8 mouse cellular contexts compared by ENCODE assay signal in the genomic region with DNA sequence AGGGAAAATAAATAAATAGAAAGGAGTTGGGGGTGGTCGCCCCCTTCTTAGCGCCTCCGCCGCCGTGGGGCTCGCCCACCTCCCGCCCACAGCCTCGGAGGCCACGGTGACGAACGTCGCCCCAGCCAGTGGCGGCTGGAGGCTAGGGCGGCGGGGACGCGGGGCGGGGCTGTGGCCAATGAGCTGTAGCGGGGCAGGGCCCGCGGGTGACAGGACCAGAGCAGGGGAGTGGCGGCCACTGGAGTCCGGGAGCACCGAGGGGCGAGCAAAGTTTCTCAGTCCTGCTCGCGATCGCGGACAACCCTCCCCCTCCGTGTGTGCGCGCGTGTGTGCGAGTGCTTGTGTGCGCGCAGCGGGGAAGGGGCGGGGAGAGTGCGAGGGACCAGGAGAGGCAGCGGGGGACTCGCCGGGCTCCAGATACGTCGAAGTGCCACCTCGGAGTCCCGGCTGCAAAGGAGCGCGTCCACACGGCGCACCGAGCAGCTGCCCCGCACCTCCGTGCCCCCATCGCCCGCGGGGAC. TPM values are rescaled to one million over a fixed set of nuclear protein-coding genes. Genes with fewer than 3 reads are reported as not detected.
DNase-seq lines count a peak whose midpoint lies in the region; ATAC-seq and TF ChIP-seq lines count a peak whose summit lies in the region.

No protein-coding gene starts in this region.

- H3K4me3 ChIP-seq in intestine, embryonic 15.5 days (replicated peaks), result peak overlapping the region; percentile 76
- H3K4me3 ChIP-seq in limb, embryonic 11.5 days (ENCODE audit: low read depth, low read length), result peak overlapping the region; percentile 86
- peak overlapping the region; percentile 82 for H3K4me3 ChIP-seq in midbrain, embryonic 11.5 days (ENCODE audit: low read depth, low read length)
- peak overlapping the region; percentile 63 for H3K4me3 ChIP-seq in spleen, adult 2 months (ENCODE audit: extremely low read depth, insufficient read depth, insufficient read length)

- no peak for TF ChIP-seq CTCF in spleen, adult 2 months (IDR thresholded peaks at IDR 0.05; ENCODE audit: extremely low read depth, insufficient read depth, insufficient read length, insufficient replicate concordance)

- peak; percentile 89 for ATAC-seq in intestine, embryonic 15.5 days
- ATAC-seq in limb, embryonic 11.5 days (ENCODE audit: insufficient number of reproducible peaks, low FRiP score, low TSS enrichment, low read depth), result peak; percentile 90
- peak; percentile 94 for ATAC-seq in midbrain, embryonic 11.5 days (ENCODE audit: low FRiP score)
- ATAC-seq in monocyte, adult 5-6 weeks (replicated peaks; ENCODE audit: insufficient number of reproducible peaks, low FRiP score, low TSS enrichment, poor library complexity, severe bottlenecking), result no peak

- H3K4me1 ChIP-seq in intestine, embryonic 15.5 days (replicated peaks), result peaks cover 13% of the 10 kb centered on the region; the same call in 1 of the 2 replicates
- H3K4me1 ChIP-seq in limb, embryonic 11.5 days (ENCODE audit: control insufficient read depth, insufficient read depth, low read length), result peaks cover 9% of the 10 kb centered on the region; the same call in 1 of the 2 replicates
- H3K4me1 ChIP-seq in midbrain, embryonic 11.5 days (ENCODE audit: control insufficient read depth, insufficient read depth, low read length), result peaks cover 23% of the 10 kb centered on the region
- H3K4me1 ChIP-seq in spleen, adult 2 months (ENCODE audit: control insufficient read depth, insufficient read depth, insufficient read length), result peaks cover 15% of the 10 kb centered on the region

- H3K4me2 ChIP-seq in intestine, embryonic 15.5 days (replicated peaks), result peak overlapping the region; percentile 92
- peak overlapping the region; percentile 95 for H3K4me2 ChIP-seq in limb, embryonic 11.5 days (ENCODE audit: low read depth, severe bottlenecking)
- H3K4me2 ChIP-seq in midbrain, embryonic 11.5 days, result peak overlapping the region; percentile 69

- WGBS in intestine, embryonic 15.5 days, result under 1% methylated on average over 55 of the region's 56 CpGs
- WGBS in limb, embryonic 11.5 days, result 0% methylated on average over 52 of the region's 56 CpGs
- WGBS in midbrain, embryonic 11.5 days, result 1% methylated on average over 48 of the region's 56 CpGs
- WGBS in spleen, adult 2 months, result under 1% methylated on average over 53 of the region's 56 CpGs

- H3K27ac ChIP-seq in intestine, embryonic 15.5 days, result peak overlapping the region; percentile 89
- peak overlapping the region; percentile 94 for H3K27ac ChIP-seq in limb, embryonic 11.5 days (replicated peaks; ENCODE audit: low read depth, low read length)
- H3K27ac ChIP-seq in midbrain, embryonic 11.5 days (ENCODE audit: low read depth, low read length), result peak overlapping the region; percentile 73
- peak overlapping the region; percentile 32; the same call in 1 of the 2 replicates for H3K27ac ChIP-seq in spleen, adult 2 months (ENCODE audit: insufficient read depth, low read length)

- peak overlapping the region; percentile 78 for H3K9ac ChIP-seq in intestine, embryonic 15.5 days
- peak overlapping the region; percentile 90 for H3K9ac ChIP-seq in limb, embryonic 11.5 days (ENCODE audit: low read length)
- H3K9ac ChIP-seq in midbrain, embryonic 11.5 days (ENCODE audit: low read length), result peak overlapping the region; percentile 88

- no peaks in the 10 kb centered on the region for H3K9me3 ChIP-seq in intestine, embryonic 15.5 days
- H3K9me3 ChIP-seq in limb, embryonic 11.5 days (ENCODE audit: control insufficient read depth, low read length), result no peaks in the 10 kb centered on the region
- H3K9me3 ChIP-seq in midbrain, embryonic 11.5 days (ENCODE audit: control insufficient read depth, low read length), result no peaks in the 10 kb centered on the region; the same call in 1 of the 2 replicates

- DNase-seq in adrenal gland, adult (ENCODE audit: inconsistent age in 2 of 2, low spot score in 1 of 2), result peak; percentile 91 to 97
- peak; percentile 89 for DNase-seq in embryo, embryonic 10.5 days (ENCODE audit: low spot score)
- peak; percentile 81 to 85 for DNase-seq in gastrocnemius, postnatal 36 days
- peak; percentile 91 for DNase-seq in limb, embryonic 11.5 days (ENCODE audit: low spot score)
- no peak for DNase-seq in midbrain, embryonic 11.5 days (ENCODE audit: low spot score, missing footprints)
- no peak for DNase-seq in spleen, adult 2 months (ENCODE audit: low read depth in 1 of 2, low spot score in 2 of 2)

- peaks cover 15% of the 10 kb centered on the region for H3K27me3 ChIP-seq in intestine, embryonic 15.5 days (replicated peaks)
- H3K27me3 ChIP-seq in limb, embryonic 11.5 days (ENCODE audit: control insufficient read depth, insufficient read depth, low read length), result no peaks in the 10 kb centered on the region
- no peaks in the 10 kb centered on the region; the same call in 1 of the 2 replicates for H3K27me3 ChIP-seq in midbrain, embryonic 11.5 days (ENCODE audit: control insufficient read depth, insufficient read depth, low read length)
- peaks cover 17% of the 10 kb centered on the region for H3K27me3 ChIP-seq in spleen, adult 2 months (ENCODE audit: control insufficient read depth, insufficient read depth, low read length)

- intact Hi-C loops in gastrocnemius, postnatal 36 days (cut with DNase I), result loop anchor here (2.0 to 5.0 kb wide), 3 partner anchors 337 to 1557 kb away; no protein-coding TSS in a partner anchor

- no peak for TF ChIP-seq POLR2A in spleen, adult 2 months (IDR thresholded peaks at IDR 0.05; ENCODE audit: low read depth, low read length)

- peaks cover 4% of the 10 kb centered on the region; the same call in 1 of the 2 replicates for H3K36me3 ChIP-seq in intestine, embryonic 15.5 days
- peaks cover 9% of the 10 kb centered on the region; the same call in 1 of the 2 replicates for H3K36me3 ChIP-seq in limb, embryonic 11.5 days (ENCODE audit: control insufficient read depth, insufficient read depth, low read length)
- peaks cover 7% of the 10 kb centered on the region for H3K36me3 ChIP-seq in midbrain, embryonic 11.5 days (ENCODE audit: control insufficient read depth, insufficient read depth, low read length)
- no peaks in the 10 kb centered on the region for H3K36me3 ChIP-seq in spleen, adult 2 months (ENCODE audit: control insufficient read depth, insufficient read depth, low read length)

RNA-seq across cellular contexts. Expression of a gene that starts 1.2 kb away (rescaled TPM):
- 1 to 10 TPM; 2.4 to 2.9 TPM for total RNA-seq in gastrocnemius, postnatal 36 days (2021)
- 5.1 and 5.3 TPM in 2 replicates for polyA plus RNA-seq in intestine, embryonic 15.5 days (2015; fragmentation: Nextera tagmentation; extraction: Ambion mirVana)
- polyA plus RNA-seq in limb, embryonic 11.5 days (2014; fragmentation: Nextera tagmentation; extraction: Ambion mirVana), result 10.7 and 12.5 TPM in 2 replicates
- 9.3 and 10.3 TPM in 2 replicates for polyA plus RNA-seq in midbrain, embryonic 11.5 days (2014; fragmentation: Nextera tagmentation; extraction: Ambion mirVana)
- 0.83 and 0.90 TPM in 2 replicates for polyA plus RNA-seq in spleen, adult 2 months (2012; rRNA removed)
- total RNA-seq in monocyte, adult 5-6 weeks (2017), result not detected in 3 replicates

Comparison
In these comparisons a context has a peak if more than half of its experiments do, and no peak if none do; other contexts are left out.
1. DNase-seq: peak in adrenal gland, adult (2 of 2), embryo, embryonic 10.5 days (single experiment), gastrocnemius, postnatal 36 days (2 of 2) and limb, embryonic 11.5 days (single experiment); none in midbrain, embryonic 11.5 days (single experiment) and spleen, adult 2 months (0 of 2).
2. H3K27ac ChIP-seq: peak in every context shown above with its lines; median percentile 94 in limb, embryonic 11.5 days; 89 in intestine, embryonic 15.5 days; 73 in midbrain, embryonic 11.5 days; 32 in spleen, adult 2 months.
3. Peak in every context shown above with its lines, with median percentiles within 50 percentile points of each other: H3K4me2 ChIP-seq, H3K4me3 ChIP-seq and H3K9ac ChIP-seq.